Mouse (Mus musculus): ENCODE data around the gene Aspdh. TPM values are rescaled to one million over a fixed set of nuclear protein-coding genes. Genes with fewer than 3 reads are reported as not detected.

Gene Aspdh
- polyA plus RNA-seq, 1 experiment from 2014 or later = 4.0 TPM

DNA sequence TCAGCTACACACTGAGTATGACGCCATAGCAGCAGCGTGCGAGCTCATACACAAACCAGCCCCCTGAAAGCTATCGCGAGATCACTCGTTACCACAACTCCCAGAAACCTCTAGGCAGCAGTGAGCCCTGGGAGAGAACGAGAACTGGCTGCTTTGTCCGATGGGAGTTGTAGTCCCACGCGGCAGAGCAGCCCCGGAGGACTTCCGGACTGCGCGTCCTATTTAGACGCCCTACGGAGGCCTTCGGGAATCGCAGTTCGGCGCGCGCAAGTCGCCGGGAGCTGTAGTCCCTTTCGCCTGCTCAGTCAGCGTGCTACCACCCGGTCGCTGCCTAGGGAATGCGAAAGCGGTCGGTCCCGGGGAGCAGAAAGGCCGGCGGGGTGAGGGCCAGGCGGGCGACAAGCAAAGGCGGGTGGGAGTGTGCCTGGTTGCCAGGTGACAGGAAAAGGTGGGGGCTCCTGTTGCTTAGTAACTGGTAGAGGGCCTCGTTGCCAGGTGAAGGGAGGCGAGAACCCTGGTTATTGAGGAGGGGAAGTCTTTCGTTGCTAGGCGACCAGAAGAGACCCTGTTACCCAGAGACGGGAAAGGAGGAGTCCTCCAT is 2.7 kb downstream of the Aspdh start, which contains the start of gene Josd2:
Josd2 (plus strand) TSS at position 170 of the 601 bp plus-strand sequence.
- WGBS = under 1% methylated on average over 42 of the region's 42 CpGs
- H3K4me2 ChIP-seq = peak within 1 kb of the TSS; percentile 75

DNA sequence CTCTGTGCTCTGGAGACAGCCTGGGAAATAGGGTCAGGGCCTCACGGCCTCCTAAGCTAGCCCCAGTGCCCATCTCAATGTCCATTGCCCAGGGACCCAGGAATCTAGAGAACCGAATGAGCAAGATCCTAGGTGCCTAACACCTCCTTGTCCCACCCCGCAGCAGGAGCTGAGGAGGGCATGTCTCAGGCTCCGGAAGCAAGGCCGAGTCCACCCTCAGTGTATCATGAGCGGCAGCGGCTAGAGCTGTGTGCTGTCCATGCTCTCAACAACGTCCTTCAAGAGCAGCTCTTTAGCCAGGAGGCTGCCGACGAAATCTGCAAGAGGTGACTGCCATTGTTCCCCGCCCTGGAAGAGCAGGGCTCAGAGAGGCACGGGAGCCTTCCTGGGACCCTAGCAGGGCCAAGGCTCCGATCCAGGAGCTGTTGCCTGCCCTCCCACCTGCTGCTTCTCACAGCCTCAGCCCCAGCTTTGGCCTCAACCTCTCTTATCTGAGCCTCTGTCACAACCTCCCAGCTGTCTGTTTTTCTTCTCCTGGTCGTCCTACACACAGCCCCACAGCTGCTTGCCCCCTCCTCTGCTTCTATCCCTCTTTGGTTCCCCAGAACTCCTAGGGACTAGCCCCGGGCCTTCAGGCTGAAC is 3.6 kb downstream of the Aspdh start:
- Histone ChIP-seq H3K27me3 (no peaks in the 10 kb centered on the region), H3K27ac (peak overlapping the region; percentile 91), H3K4me2 (peak overlapping the region; percentile 75), H3K36me3 (ENCODE audit: poor library complexity, severe bottlenecking) (peaks cover 7% of the 10 kb centered on the region), H3K9me3 (replicated peaks) (no peaks in the 10 kb centered on the region), H3K4me3 (peak overlapping the region; percentile 53), H3K4me1 (peaks cover 62% of the 10 kb centered on the region), H3K9ac (peak overlapping the region; percentile 68)
- no peak for ATAC-seq
- 59% methylated on average over 15 of the region's 15 CpGs for WGBS

More for the DNA sequence above, 2.7 kb downstream of the Aspdh start, which contains the start of gene Josd2:
- peak; percentile 95 for ATAC-seq
- Histone ChIP-seq H3K27ac (peak within 1 kb of the TSS; percentile 91), H3K27me3 (no peaks in the 10 kb centered on the region), H3K9ac (peak within 1 kb of the TSS; percentile 68), H3K4me1 (peaks cover 61% of the 10 kb centered on the region), H3K36me3 (ENCODE audit: poor library complexity, severe bottlenecking) (peaks cover 16% of the 10 kb centered on the region), H3K4me3 (peak within 1 kb of the TSS; percentile 53), H3K9me3 (replicated peaks) (no peaks in the 10 kb centered on the region)

- peak overlapping the region; percentile 68 for H3K9ac ChIP-seq
- no peaks in the 10 kb centered on the region for H3K9me3 ChIP-seq (replicated peaks)
- H3K4me2 ChIP-seq = no peak overlapping the region
- H3K27ac ChIP-seq = peak overlapping the region; percentile 91; the same call in 1 of the 2 replicates
- peaks cover 62% of the 10 kb centered on the region for H3K4me1 ChIP-seq
- no peaks in the 10 kb centered on the region for H3K27me3 ChIP-seq
- WGBS = 92% methylated on average over 16 of the region's 16 CpGs
- H3K36me3 ChIP-seq (ENCODE audit: poor library complexity, severe bottlenecking) = peaks cover 2% of the 10 kb centered on the region; the same call in 1 of the 2 replicates
- H3K4me3 ChIP-seq = no peak overlapping the region
- ATAC-seq = no peak
Measured at GRCm38 (mm10) chr7:44469677-44470675, 4.8 kb downstream of the Aspdh start.

DNA sequence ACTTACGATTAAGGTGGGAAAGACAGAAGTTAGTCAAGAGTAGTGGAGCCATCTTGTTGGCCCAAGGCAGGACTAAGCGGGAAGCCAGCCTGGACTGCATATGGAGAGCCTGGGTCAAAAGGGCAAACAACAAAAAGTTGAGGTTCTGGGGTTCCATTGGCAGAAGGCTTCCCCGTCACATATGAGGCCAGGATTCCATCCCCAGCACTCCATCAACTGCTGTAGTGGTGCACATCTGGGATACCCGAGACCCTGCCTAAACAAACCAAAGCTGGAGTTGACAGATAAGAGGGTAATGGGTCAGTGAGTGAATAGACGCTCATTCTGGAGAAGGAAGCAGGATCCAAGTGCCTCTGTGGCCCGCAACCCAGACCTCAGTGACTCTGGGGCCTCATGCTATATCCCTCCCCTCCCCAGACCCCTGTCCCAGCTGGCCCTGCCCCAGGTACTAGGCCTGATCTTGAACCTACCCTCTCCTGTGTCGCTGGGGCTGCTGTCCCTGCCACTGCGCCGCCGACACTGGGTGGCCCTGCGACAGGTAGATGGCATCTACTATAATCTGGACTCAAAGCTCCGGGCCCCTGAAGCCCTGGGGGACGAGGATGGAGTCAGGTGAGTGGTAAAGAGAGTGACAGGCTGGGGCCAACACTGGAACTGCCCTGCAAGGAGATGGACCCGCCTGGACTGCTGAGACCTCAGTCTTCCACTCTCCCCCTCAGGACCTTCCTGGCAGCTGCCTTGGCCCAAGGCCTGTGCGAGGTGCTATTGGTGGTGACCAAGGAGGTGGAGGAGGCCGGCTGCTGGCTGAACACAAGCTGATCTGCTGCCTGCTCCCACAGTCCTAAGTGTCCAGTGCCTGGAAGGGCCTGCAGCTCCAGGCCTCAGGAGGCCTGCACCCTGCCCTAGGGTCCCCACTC is 5.8 kb downstream of the Aspdh start:
- Histone ChIP-seq H3K27ac (no peak overlapping the region), H3K4me2 (no peak overlapping the region), H3K9me3 (replicated peaks) (no peaks in the 10 kb centered on the region), H3K4me3 (no peak overlapping the region), H3K36me3 (ENCODE audit: poor library complexity, severe bottlenecking) (peaks cover 2% of the 10 kb centered on the region; the same call in 1 of the 2 replicates), H3K9ac (no peak overlapping the region), H3K27me3 (peaks cover 3% of the 10 kb centered on the region; the same call in 1 of the 2 replicates), H3K4me1 (peaks cover 62% of the 10 kb centered on the region)
- no peak for ATAC-seq
- 87% methylated on average over 16 of the region's 16 CpGs for WGBS

DNA sequence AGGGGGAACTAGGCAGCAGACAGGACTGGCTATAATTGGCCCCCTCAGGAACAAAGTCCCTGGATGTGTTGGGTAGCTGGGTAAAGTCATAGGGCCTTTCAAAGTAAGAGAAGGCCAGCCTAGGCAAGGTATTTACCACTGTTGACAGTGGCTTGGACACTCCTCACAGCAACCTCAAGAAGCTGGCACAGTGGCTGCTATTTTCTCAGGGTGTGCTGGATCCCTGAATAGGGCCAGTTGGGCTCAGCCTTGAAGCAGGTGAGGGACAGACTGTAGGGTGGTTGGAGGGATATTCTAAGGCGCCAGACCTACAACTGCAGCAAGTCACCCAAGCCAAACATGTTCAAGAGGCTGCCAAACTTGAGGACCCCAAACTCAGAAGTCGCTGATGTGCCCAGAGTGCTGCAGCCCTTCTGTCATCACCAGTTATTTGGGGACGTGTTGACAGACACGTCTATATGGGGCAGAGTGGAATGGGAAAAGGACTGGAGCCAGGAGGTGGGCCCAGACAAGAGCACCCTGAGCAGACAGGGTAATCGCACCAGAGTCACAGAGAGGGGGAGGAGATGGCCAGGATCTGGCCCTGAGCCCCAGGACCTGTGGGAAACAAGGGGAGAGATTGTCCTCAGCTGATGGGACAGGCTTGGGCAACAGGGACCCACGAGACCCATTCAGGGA is 6.8 kb downstream of the Aspdh start:
- Histone ChIP-seq H3K27me3 (peaks cover 7% of the 10 kb centered on the region), H3K36me3 (ENCODE audit: poor library complexity, severe bottlenecking) (peaks cover 2% of the 10 kb centered on the region; the same call in 1 of the 2 replicates), H3K9ac (no peak overlapping the region), H3K9me3 (replicated peaks) (no peaks in the 10 kb centered on the region), H3K27ac (no peak overlapping the region), H3K4me2 (no peak overlapping the region), H3K4me3 (no peak overlapping the region), H3K4me1 (peaks cover 55% of the 10 kb centered on the region)
- no peak for ATAC-seq
- WGBS = 47% methylated on average over 6 of the region's 6 CpGs

- H3K27me3 ChIP-seq = peaks cover 12% of the 10 kb centered on the region
- no peak overlapping the region for H3K9ac ChIP-seq
- no peak overlapping the region for H3K4me3 ChIP-seq
- no peak overlapping the region for H3K4me2 ChIP-seq
- no peak for ATAC-seq
- 15% methylated on average over 1 of the region's 1 CpGs for WGBS
- H3K36me3 ChIP-seq (ENCODE audit: poor library complexity, severe bottlenecking) = peaks cover 2% of the 10 kb centered on the region; the same call in 1 of the 2 replicates
- H3K27ac ChIP-seq = no peak overlapping the region
- peaks cover 53% of the 10 kb centered on the region for H3K4me1 ChIP-seq
- no peaks in the 10 kb centered on the region for H3K9me3 ChIP-seq (replicated peaks)
Measured at GRCm38 (mm10) chr7:44472558-44472885, 7.3 kb downstream of the Aspdh start.

DNA sequence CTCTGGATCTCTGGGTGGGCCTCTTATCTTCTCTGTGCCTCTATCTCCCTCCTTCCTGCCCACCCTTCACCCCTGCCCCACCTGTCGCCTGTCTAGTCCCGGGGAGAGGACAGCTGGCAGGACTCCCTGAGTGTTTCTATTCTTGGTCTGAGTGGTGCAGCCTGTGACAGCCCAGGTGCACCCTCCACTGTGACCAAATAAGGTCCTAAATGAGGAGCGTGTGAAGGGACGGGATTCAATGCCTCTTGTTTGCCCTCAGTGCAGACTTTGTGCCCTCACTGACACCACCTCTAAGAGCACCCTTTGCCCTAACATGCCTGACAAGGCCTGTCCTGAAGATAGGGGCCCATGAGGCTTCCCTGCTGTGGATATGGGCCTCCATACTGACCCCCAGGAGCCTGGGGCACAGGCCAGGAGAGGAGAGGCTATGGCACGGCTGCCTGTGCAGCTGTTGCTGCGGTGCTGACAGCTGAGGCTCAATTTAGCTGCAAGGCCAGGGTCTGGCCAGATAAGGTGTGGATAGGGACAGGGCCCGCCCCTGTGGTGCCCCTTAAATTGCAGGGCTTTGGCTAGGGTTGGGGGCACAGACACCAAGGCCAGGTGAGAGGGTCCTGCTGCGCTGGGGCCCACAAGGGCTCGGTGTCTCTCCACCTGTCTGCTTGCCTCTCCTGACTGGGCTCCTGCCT is 7.9 kb downstream of the Aspdh start:
- Histone ChIP-seq H3K27ac (no peak overlapping the region), H3K27me3 (peaks cover 17% of the 10 kb centered on the region), H3K9me3 (replicated peaks) (no peaks in the 10 kb centered on the region), H3K4me3 (no peak overlapping the region), H3K9ac (peak overlapping the region; percentile 45; the same call in 1 of the 2 replicates), H3K4me1 (peaks cover 52% of the 10 kb centered on the region), H3K36me3 (ENCODE audit: poor library complexity, severe bottlenecking) (peaks cover 2% of the 10 kb centered on the region; the same call in 1 of the 2 replicates), H3K4me2 (no peak overlapping the region)
- 60% methylated on average over 9 of the region's 9 CpGs for WGBS
- ATAC-seq = no peak

DNA sequence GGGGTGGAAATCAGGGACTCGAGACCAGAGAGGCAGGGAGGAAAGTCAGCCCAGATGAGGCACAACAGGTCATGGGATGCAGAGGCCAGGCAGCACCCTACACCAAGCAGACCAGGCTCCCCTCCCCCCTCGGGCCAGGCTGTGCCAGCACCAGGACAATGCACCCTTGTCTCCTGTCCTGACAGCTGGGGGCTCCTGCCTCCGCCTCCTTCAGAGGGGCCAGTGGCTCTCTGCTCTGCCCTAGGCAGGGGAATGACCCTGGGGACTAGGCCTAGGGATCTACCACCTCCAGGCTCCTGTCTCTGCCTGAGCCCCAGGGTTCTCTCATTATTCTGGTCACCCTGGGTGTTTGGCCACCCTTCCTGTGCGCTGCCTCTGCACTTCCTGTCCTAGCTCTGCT is 9.2 kb downstream of the Aspdh start:
- H3K9ac ChIP-seq = peak overlapping the region; percentile 45
- peaks cover 26% of the 10 kb centered on the region for H3K27me3 ChIP-seq
- H3K4me2 ChIP-seq = peak overlapping the region; percentile 22; the same call in 1 of the 2 replicates
- H3K4me1 ChIP-seq = peaks cover 39% of the 10 kb centered on the region
- H3K36me3 ChIP-seq (ENCODE audit: poor library complexity, severe bottlenecking) = peaks cover 2% of the 10 kb centered on the region; the same call in 1 of the 2 replicates
- H3K4me3 ChIP-seq = no peak overlapping the region
- 18% methylated on average over 4 of the region's 4 CpGs for WGBS
- no peaks in the 10 kb centered on the region for H3K9me3 ChIP-seq (replicated peaks)
- peak overlapping the region; percentile 55 for H3K27ac ChIP-seq
- peak; percentile 78 for ATAC-seq

- 24% methylated on average over 5 of the region's 5 CpGs for WGBS
- no peaks in the 10 kb centered on the region for H3K9me3 ChIP-seq (replicated peaks)
- H3K4me2 ChIP-seq = no peak overlapping the region
- H3K4me3 ChIP-seq = no peak overlapping the region
- peaks cover 32% of the 10 kb centered on the region for H3K27me3 ChIP-seq
- peak overlapping the region; percentile 55 for H3K27ac ChIP-seq
- H3K4me1 ChIP-seq = peaks cover 37% of the 10 kb centered on the region
- no peak overlapping the region for H3K9ac ChIP-seq
- peaks cover 2% of the 10 kb centered on the region; the same call in 1 of the 2 replicates for H3K36me3 ChIP-seq (ENCODE audit: poor library complexity, severe bottlenecking)
- ATAC-seq = peak; percentile 13; the same call in 1 of the 2 replicates
Measured at GRCm38 (mm10) chr7:44475046-44475614, 9.9 kb downstream of the Aspdh start.

Data from forebrain, embryonic 13.5 days (tissue).